Mouse (Mus musculus): ENCODE data around the gene Ctsa. TPM values are rescaled to one million over a fixed set of nuclear protein-coding genes. Genes with fewer than 3 reads are reported as not detected.
A peak's percentile ranks its signal among the peaks of the same experiment; 100 is the strongest.
"Not testable (repeated sequence)": the region's sequence is repeated elsewhere in the genome, so short reads cannot be mapped to it uniquely, and the experiment has no call there.

Gene Ctsa
- 10 to 100 TPM; 75.0 to 82.3 TPM for total RNA-seq (2021)
- long read RNA-seq, experiment 1, transcript Ctsa-202 (15 exons, 2,534 nt): major isoform, 12 of 207 reads
- long read RNA-seq, experiment 1, transcript Ctsa-201 (16 exons, 3,646 nt): minor isoform, 9 of 207 reads
- long read RNA-seq, experiment 1, partial matches to known transcripts: 169 of 207 reads
- long read RNA-seq, experiment 1, other reads (novel, unspliced or antisense): 17 of 207 reads
- long read RNA-seq, experiment 2, transcript Ctsa-202 (15 exons, 2,534 nt): major isoform, 18 of 234 reads
- long read RNA-seq, experiment 2, partial matches to known transcripts: 196 of 234 reads
- long read RNA-seq, experiment 2, other reads (novel, unspliced or antisense): 17 of 234 reads

DNA sequence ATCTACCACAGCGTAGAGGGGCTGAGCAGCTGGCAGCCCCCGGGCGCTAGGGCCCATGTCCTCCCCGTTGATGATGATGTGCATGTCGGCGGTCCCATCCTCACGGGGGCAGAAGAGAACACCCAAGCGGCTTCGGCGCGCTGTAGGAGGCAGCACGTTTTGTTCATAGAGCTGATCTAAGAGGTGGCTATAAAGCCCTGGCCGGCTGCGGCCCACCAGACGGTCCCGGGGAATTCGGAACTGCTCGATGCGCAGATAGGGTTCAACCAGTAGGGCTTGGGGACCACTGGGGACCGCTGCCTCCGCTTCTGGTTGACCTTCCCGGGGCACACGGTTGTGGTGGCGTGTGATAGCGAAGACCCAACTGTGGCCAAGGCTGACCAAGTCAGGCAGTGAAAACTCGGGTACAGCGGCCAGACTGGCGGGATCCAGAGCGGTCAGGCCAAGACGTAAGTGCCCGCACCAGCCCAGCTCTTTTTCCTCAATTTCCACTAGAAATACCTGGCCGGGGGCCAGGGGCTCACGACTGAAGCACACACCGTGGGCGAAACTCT lies at the start of gene Ctsa:
Gene Ctsa, plus strand, starts transcription at position 126 of the 554 bp plus-strand sequence.
- DNase-seq (ENCODE audit: low spot score in 2 of 2): peak; percentile 51 to 73

DNA sequence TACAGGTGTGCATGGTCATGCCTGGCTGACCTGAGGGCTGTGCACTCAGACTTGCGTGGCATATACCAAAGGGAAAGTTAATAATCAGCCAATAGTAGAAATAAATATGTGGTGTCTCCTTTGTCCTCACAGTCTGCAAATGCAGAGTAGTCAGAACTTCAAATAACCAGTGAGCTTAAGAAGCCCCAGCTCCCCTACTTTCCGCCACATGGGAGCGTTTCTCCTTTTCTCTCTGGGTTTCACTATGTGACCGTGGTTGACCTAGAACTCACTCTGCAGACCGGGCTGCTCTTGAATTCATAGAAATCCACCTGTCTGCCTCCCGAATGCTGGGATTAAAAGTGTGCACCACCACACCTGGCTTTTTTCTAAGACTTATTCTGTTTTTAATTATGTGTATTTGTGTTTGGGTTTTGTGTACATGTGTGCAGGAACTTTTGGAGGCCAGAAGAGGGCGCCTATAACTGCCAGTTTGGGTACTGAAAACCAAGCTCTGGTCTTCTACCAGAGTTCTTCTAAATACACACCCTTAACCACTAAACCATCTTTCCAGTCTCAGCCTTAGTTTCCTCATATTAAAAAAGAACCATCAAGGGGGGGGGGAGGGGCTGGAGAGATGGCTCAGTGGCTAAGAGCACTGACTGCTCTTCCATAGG lies 48.6 kb upstream of the Ctsa start:
- DNase-seq (ENCODE audit: low spot score in 2 of 2): no peak

DNA sequence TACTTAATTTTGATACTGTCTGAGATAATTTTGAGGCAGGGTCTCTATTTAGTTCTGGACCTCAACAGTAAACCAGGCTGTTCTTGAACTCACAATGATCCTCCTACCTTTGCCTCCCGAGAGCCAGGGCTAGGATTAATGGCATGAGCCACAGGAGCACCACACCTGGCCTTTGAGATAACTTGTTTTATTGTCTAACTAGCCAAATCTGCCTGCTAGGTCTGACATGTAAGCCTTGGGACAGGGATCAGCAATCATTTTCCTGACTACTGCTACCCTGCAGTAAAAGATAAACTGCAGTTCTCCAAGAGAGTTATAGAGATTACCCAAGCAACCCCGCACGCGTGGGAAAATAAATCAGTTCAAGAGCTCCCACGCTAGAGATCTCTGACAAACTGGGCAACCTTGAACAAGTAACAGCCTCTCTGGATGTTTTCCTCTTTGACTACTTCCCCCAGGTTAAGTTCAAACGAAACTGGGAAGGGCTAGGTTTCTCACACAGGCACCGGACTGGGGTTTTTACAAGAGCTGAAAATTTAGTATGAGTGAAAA lies 47.7 kb upstream of the Ctsa start:
- no peak for DNase-seq (ENCODE audit: low spot score in 2 of 2)

DNA sequence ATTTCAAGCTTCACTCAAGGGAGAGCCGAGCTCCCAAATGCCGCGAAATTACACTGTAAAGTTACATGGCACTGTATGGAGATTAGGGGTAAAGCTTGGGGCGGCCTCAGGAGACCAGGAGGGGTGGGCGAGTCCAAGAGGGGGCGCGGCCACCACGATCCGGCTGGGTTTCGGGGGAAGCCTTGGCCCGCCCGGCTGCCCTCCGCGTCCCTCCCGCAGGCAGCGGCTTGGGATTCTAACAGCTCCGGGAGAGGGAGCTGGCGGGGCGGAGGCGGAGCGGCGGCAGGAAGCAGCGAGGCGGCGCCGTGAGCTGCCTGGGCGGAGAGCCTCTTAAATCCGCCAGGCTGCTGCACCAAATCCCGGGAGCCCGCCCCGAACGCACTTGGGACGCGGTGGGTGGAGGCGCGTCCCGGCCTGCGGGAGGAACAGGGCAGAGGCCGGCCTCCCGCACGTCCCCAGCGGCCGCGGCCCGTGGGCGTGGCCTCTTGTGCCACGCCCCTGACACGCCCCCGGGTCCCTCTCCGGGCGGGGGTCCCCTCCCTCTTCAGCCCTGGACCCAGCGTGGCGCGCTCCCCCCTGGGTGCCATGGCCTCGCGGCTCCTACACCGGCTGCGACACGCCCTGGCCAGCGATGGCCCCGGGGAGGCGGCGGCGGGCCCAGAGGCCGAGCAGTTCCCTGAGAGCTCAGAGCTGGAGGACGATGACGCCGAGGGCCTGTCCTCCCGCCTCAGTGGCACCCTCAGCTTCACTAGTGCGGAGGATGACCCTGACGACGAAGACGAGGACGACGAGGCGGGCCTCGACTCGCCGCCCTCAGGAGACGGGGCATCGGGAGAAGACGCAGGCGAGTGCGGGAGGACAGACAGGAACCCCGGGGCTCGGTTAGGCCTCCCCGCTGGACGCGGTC lies 46.9 kb upstream of the Ctsa start, which contains the start of gene Snx21:
Gene Snx21, plus strand, starts transcription at position 343 of the 907 bp plus-strand sequence.
- DNase-seq (ENCODE audit: low spot score in 2 of 2): peak; percentile 77 to 85

DNA sequence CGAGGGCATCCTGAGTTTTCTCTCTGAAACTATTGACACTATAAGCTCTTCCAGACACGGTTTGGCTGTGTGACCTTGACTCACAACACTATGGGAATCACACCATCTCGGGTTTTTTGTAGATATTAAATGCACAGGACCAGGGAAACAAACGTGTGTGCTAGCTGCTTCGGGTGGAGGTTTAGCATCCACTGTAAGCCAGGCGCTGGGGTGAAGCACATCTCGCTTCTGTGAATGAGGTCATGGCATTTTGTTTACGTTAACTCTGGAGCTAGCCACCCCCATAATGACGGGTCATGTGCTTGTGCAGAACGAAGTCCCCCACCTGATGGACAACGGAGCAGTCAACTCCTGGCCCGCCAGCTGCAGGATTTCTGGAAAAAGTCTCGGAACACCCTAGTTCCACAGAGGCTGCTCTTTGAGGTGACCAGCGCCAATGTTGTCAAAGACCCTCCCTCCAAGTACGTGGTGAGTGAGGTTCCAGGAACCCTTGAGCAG lies 46.2 kb upstream of the Ctsa start:
- DNase-seq (ENCODE audit: low spot score in 2 of 2): no peak

DNA sequence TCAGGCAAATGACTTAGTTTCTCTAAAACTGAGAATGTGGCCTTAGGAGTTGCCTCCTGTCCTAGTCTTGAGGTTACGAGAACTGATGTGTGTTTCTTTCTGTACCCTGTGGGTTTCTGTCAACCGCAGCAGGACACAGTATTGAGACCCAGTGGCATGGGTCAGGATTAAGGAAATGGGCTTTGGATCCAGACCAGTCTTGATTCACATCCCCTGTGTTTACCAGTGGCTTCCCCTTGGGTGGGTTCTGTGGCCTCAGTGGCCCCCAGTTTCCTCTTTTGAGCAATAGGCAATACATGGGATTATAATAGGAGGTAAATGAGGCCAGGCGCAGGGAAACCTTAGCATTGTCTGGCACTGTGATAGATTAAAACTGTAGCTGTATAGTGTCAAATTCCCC lies 45.6 kb upstream of the Ctsa start:
- no peak for DNase-seq (ENCODE audit: low spot score in 2 of 2)

DNA sequence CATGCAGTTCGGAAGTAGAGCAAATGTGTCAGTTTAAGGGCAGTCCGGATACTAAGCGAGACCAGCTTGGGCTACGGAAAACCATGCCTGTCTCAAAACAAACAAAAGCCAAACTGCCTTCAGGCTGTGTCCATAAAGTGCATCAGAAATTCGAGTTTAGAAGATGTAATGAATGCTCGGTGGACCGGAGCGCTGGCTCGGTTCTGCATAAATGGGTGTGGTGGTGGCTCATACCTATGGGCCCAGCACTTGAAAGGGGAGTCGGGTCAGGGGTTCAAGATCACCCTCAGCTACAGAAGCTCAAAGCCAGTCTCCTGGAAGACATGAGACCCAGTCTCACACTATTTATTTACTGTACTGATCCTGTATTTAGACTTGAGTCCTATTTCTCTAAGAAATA lies 44.9 kb upstream of the Ctsa start:
- no peak for DNase-seq (ENCODE audit: low spot score in 2 of 2)

DNA sequence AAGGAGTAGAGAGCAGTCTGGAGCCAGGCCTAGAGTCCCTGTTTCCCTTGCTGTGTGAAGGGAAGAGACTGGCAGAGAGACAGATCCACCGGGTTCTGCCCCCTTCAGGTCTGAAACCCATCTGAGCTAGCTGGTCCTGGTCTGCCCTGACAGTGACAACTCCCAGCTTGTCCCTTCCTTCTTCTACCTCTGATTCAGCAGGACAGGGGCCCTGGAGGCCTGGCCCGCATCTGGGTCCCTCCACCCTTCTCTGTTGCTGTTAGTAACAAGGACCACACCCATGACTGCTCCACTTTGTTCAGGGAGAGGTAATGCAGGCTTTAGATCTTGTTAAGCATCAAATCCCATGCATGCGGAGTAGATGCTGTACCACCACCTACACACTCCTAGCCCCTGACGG lies 44.3 kb upstream of the Ctsa start:
- DNase-seq (ENCODE audit: low spot score in 2 of 2): no peak

DNA sequence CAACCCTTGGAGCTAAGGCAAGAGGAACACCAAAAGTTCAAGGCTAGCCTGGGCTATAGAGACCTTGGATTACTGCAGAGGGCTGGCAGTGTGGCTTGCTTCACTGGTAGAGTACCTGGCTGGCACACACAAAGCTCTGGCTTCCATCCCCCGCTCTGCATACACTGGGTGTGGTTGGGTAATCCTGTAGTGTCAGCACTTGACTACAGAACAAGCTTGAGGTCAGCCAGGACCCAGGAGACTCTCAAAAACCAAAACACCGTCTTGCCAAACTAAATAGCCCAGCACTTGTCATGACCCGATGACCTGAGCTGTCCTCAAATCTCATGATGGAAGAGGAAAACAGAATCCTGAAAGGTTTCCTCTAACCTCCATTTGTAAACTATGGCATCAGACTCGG lies 42.2 kb upstream of the Ctsa start:
- DNase-seq (ENCODE audit: low spot score in 2 of 2): no peak

DNA sequence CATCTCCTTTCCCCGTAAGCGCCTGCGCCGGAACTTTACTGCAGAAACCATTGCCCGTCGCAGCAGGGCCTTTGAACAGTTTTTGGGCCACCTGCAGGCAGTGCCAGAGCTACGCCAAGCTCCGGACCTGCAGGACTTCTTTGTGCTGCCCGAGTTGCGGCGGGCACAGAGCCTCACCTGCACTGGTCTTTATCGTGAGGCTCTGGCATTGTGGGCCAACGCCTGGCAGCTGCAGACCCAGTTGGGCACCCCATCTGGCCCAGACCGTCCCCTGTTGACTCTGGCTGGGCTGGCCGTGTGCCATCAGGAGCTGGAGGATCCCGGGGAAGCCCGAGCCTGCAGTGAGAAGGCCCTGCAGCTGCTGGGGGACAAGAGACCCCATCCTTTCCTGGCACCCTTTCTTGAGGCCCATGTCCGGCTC lies 40.8 kb upstream of the Ctsa start:
- no peak for DNase-seq (ENCODE audit: low spot score in 2 of 2)

DNA sequence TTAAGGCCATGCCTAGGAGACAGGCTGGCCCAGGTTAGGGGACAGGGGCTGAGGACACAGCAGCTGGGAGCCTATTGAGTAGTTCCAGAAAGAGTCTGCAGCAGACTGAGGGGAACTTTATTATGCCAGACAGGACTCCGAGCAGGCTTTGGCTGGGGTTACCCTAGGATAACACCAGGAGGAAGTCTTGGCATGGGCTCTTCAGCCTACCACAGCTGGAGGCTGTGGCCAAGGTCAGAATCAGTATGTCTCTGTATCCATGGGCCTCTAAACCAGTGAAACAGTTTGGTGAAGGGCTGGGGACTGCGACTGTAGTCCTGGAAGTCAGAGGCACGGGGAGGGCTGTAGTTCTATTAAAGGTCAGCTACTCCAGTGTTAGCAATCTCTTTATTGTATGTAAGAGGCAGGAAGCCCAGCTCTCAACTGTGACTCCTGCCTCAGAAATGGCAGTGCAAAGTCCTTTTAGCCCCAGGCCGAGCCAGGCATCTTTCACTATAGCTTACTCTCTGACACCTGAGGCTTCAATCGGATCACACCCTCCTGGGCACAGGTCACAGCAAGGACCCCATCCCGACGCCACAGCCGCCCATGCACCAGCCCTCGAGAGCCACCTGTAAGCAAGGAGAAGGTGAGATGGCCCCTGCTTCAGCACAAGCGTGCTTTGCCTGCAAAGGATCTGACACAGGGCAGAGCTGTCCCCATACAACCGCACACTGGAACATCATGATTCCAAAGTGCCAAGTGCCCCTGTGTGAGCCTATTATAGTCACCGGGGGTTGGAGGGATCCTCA lies 40.1 kb upstream of the Ctsa start:
- no peak for DNase-seq (ENCODE audit: low spot score in 2 of 2)

DNA sequence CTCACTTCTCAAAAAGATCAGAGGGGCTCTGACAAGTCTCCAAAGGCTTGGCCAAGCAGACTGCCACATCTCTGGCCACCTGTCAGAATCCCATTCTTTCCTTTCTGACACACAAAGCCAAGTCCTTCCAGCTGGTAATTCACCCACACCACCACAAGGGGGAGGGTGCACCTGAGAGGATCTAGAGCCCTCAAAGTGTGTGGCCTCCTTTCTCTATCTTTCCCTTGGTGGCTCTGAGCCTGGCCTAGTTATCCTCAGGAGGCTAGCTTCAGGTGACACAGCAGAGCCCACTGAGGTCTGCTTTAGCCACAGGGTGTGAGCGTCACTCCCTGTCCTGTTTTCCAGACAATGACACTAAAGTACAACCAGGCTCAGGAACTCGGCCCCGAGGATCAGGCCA lies 39.4 kb upstream of the Ctsa start:
- no peak for DNase-seq (ENCODE audit: low spot score in 2 of 2)

DNA sequence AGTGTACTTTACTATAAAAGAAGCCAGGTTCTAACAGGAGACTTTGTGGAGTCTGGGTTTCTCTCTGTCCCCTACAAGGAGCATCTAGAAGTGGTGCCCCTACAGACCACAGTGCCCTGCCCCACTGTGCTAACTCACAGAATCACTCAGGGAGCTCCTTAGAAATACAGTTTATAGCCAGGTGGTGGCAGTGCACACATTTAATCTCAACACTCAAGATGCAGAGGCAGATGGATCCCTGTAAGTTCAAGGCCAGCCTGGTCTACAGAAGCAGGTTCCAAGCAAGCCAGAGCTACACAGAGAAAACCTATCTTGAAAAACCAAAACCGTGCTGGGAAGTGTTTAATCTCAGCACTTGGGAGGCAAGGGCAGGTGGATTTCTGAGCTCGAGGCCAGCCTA lies 38.9 kb upstream of the Ctsa start:
- DNase-seq (ENCODE audit: low spot score in 2 of 2): no peak

DNA sequence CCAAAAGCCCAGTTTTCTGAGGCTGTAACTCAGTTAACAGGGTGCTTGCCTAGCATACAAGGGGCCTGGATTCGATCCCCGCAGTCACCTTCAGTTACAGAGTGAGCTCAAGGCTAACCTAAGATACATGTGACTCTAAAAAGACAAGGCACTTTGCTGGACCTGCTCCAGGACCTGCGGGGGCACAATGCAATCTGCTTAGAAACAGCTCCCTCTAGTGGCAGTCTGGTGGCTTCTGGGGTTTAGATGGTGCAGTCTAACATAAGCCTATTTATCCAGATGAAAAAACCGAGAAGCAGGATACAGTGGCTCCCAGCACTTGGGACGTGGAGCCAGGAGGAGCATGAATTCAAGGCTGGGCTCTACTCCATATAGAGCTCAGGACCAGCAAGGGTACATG lies 38.4 kb upstream of the Ctsa start:
- DNase-seq (ENCODE audit: low spot score in 2 of 2): peak; percentile 63 to 85

DNA sequence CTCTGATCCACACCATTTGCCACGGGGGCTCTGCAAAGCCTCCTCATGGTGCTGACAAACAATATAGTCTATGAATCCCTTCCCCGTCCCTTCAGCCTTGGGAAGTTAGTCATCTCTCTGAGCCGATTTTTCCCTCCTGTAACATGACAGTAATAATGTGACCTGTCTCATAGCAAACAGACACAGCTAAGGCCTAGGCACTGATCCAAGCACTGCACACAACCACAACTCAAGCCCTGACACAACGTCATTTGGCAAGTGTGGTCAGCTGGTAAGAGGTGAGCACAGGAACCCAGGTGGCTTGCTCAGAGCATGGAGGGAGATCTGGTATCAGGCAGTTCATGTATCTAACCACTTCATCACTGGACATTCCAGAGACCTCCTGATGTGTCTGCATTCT lies 36.8 kb upstream of the Ctsa start:
- DNase-seq (ENCODE audit: low spot score in 2 of 2): no peak

DNA sequence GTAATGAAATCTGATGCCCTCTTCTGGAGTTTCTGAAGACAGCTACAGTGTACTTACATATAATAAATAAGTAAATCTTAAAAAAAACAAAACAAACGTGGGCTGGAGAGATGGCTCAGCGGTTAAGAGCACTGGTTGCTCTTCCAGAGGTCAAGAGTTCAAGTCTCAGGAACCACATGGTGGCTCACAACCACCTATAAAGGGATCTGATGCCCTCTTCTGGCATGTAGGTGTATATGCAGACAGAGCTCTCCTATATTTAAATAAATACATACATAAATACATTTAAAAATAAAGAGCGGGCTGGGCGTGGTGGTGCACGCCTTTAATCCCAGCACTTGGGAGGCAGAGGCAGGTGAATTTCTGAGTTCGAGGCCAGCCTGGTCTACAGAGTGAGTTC lies 34.1 kb upstream of the Ctsa start:
- not testable (repeated sequence) for DNase-seq (ENCODE audit: low spot score in 2 of 2)

DNA sequence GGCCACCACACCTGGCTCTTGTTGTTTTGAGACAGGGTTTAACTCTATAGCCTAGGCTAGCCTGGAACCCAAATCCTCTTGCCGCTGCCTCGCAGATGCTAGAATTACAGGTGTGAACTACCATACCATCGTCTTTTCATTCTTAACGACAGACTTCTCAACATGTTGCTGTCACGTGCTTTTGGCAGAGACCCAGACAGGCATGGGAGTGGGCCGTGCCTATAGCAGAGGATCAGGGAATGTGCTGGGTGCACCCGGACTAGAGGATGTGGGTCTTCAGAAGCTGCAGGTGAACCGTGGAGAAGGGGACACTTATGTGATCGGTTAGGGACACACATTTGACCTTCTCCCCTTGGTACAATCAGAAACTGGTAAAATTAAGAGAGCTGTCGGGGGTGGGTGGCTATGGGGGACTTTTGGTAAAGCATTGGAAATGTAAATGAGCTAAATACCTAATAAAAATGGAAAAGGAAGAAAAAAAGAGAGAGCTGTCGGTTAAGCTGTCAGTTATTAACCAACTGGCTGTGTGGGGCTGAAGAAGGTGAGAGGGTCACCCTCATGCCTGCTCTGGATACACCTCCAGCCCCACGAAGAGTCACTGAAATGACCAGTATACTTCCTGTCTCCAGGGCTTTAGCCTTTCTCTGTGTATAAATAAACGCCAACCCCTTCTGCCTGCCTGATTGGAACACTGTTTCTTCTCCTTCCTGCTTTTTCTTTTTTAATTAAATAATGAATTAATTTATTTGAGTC lies 32.2 kb upstream of the Ctsa start:
- no peak for DNase-seq (ENCODE audit: low spot score in 2 of 2)

DNA sequence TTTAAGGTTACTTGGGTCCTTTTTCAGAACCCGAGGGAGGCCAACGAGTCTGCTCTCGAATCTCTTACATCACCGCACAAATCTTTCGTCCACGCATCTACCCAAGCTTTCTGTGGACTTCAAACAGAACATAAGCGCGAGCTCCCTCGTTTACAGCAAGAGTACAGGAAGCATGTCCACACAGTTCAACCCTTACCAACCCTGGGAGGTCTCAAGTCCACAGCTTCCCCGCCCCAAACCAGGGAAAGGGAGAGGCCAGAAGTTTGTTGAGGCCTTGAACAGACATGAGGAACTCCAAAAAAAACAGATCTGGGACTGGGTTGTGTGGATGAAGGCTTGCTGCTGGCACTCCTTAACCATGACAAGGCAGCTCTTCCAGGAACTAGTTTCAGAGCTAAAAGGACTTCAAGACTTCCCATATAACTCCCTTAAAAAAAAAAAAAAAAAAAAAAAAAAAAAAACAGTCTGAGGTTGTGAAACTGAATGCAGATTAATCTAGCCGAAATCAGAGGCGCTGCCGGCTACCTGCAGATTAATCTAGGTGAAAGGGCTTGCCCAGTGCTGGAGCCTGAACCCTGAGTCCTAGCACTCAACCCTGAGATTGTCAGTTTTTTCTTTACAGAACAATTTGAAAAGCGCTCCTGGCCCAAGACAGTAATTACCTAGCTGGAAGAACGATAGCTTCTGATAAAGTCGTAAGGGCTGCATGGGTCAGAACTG lies 29.3 kb upstream of the Ctsa start:
- DNase-seq (ENCODE audit: low spot score in 2 of 2): no peak

DNA sequence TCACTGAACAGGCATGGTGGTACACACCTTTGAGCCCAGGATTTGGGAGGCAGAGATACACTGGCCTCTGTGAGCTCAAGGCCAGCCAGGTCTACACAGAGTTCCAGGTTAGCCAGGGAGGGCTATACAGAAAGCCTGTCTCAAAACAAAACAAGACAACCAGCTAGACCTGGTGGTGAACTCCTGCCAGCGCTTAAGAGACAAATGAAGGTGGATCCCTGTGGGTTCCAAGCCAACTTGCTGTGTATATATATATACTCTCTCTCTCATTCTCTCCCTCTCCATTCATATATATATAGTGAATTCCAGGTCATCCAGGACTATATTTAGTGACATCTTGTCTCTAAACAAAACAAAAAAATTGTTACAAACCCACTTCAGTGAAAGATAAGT lies 28.8 kb upstream of the Ctsa start:
- DNase-seq (ENCODE audit: low spot score in 2 of 2): no peak
